Mouse (Mus musculus) C2C12 (cell line): ENCODE measurements around the gene Scp2.

Source experiments
- CEBPB ChIP-seq: IDR thresholded peaks from one replicate; pipeline ENCODE4 v1.6.1; 2011; ENCODE audit warnings: low read depth, mild to moderate bottlenecking, control low read depth, moderate library complexity
- CTCF ChIP-seq: IDR thresholded peaks from one replicate; pipeline ENCODE4 v1.5.1; 2011; ENCODE audit not compliant: control insufficient read depth, insufficient read depth, insufficient read length
- FOSL1 ChIP-seq: IDR thresholded peaks from one replicate; pipeline ENCODE4 v1.8.0; 2011; ENCODE audit warnings: mild to moderate bottlenecking, low read length; ENCODE audit not compliant: poor library complexity, insufficient read depth, severe bottlenecking
- MAX ChIP-seq: IDR thresholded peaks from one replicate; pipeline ENCODE4 v1.6.1; 2011; ENCODE audit warnings: mild to moderate bottlenecking, control low read depth
- MYOD1 ChIP-seq: IDR thresholded peaks from one replicate; pipeline ENCODE4 v1.6.1; 2011; ENCODE audit warnings: low read depth; ENCODE audit not compliant: control insufficient read depth, insufficient read length
- MYOG ChIP-seq: IDR thresholded peaks from one replicate; pipeline ENCODE4 v1.6.1; 2011; ENCODE audit not compliant: control insufficient read depth, insufficient read length; ENCODE audit errors: extremely low read depth
- USF1 ChIP-seq: IDR thresholded peaks from one replicate; pipeline ENCODE4 v1.6.1; 2011; ENCODE audit warnings: low read depth, mild to moderate bottlenecking, control low read depth, moderate library complexity

- no peak for TF ChIP-seq CTCF
- no peak for TF ChIP-seq MYOD1
- no peak for TF ChIP-seq MYOG
- TF ChIP-seq MAX = no peak
- no peak for TF ChIP-seq USF1
- TF ChIP-seq FOSL1 = no peak
- TF ChIP-seq CEBPB = no peak
Measured at GRCm38 (mm10) chr4:108144880-108145279, at the start of gene Scp2.
